Mouse (Mus musculus): ENCODE data around the gene Vmn1r189. TPM values are rescaled to one million over a fixed set of nuclear protein-coding genes. Genes with fewer than 3 reads are reported as not detected.
A peak's percentile ranks its signal among the peaks of the same experiment; 100 is the strongest.
"Not testable (repeated sequence)": the region's sequence is repeated elsewhere in the genome, so short reads cannot be mapped to it uniquely, and the experiment has no call there.

The Vmn1r189 gene
- total RNA-seq (2021): not detected in 2 replicates
- long read RNA-seq: 0 reads

DNA sequence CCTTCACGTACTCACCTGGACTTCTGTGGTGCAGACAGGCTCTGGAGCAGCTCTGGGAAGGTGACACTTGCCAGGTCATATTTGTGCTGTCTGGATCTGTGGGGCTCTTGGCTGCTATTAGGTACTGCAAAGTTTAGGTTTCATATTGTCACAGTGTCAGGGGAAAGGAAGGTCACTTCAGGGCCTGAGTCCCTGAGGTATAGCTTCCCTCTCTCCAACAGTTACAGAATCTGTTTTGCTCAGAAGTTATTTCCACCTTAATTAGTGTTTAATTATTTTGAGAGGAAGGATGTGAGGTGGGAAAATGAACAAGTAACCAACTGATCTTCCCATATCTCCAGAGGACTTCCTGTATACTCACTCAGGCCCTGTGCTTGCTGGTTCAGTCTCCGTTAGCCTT lies at the start of gene Vmn1r189:
Gene Vmn1r189 (minus strand): TSS at position 101 of the 400 bp plus-strand sequence.
- not testable (repeated sequence) for DNase-seq

DNA sequence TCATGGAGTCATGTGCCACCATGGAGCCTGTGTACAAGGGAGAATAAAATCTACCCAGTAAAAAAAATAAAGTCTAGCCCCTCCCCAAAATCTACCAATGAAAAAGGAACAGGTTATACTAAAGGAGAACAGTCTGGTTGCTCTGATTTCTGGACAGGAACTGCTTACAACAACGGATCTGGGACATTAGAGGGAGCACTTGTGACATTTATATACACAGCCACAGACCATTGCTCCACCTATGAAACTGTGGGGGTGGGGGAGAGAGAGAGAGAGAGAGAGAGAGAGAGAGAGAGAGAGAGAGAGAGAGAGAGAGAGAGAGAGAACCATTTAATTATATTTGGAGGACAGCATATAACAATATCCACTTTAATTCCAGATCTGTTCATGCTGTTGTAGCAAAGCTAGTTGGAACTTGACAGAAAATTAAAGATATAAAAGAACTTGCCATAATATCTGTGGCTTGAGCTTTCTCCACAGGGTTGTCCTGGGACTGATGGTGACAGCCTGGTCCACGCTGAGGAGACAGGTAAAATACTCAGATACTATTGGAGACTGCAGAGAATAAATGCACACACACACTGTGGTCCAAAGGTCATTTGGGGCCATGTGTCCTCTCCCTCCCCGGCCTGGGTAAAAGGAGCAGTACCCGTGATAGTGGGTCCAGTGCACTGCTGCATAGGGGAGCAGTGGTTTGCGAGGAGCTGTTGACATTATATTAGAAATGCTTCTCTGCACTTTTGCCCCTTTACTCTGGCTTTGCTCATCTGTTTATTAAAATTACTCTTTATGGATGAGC lies 31.1 kb upstream of the Vmn1r189 start:
- DNase-seq: not testable (repeated sequence)

DNA sequence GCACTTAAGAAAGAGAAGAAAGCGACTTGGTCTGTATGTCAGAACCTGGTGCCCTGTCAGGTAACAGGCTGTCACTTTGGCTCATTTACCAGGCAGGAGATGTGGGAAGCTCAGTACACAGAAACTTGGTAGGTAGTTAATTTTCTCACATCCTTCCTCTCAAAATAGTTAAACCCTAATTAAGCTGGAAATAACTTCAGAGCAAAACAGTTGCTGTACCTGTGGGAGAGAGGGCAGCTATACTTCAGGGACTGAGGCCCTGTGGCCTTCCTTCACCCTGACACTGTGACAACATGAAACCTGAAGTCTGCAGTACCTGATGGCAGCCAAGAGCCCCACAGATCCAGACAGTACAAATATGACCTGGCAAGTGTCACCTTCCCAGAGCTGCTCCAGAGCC lies 21.5 kb downstream of the Vmn1r189 start, which contains the start of gene Vmn1r188:
Gene Vmn1r188 (plus strand): TSS at position 301 of the 400 bp plus-strand sequence.
- DNase-seq: not testable (repeated sequence)

DNA sequence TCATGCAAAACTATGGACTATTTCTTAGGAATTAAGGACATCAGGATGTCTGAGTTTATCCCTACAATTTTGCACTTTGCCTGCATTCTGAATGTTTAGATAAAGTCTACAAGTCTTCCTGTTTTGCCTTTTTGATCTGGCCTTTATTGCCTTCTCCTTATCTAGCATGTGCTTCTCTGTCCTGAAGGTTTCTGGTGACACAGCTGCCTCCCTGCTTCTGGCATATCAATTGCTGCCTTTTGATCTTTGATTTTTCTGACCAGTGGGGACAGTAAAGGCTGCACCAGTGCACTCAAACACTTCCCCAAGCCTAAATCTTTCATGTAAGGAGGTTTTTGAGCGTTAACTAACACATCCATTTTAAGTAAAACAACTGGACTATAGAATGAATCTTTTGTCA lies 42.2 kb downstream of the Vmn1r189 start:
- no peak for DNase-seq

DNA sequence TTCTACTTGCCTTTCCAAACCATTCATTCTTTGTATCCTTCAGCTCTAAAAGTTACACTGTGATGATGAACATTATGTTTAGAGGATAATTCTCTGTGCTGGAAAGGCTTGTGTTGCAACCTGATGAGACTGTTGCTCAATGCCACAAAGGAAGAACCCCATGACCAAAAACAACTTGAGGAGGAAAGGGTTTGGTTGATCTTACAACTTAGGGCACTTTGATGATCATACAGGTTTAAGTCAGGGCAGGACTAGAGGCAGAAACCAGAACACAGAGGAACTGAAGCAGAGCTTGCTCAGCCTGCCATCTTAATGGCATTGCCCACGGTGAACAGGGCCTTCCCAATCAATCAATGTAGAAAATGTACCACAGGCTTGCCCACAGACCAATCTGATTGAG lies 44.2 kb downstream of the Vmn1r189 start:
- no peak for DNase-seq

DNA sequence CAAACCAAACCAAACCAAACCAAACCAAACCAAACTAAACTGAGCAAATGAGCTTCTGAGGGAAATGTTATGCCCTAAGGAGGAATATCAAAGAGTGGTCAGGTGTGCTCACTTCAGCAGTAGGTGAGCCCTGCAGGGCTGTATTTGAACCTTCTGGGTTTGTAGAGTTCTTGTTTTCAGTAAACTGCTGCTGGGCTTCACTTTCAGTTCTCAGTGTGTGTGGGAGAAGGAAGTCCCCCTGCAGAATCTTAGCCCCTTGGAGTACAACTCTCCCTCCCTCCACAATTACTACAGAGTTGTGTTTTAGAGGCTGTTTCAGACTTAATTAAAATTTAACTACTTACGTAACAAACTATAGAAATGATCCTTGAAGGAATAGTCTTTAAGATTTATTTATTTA lies 51.9 kb downstream of the Vmn1r189 start:
- no peak for DNase-seq

DNA sequence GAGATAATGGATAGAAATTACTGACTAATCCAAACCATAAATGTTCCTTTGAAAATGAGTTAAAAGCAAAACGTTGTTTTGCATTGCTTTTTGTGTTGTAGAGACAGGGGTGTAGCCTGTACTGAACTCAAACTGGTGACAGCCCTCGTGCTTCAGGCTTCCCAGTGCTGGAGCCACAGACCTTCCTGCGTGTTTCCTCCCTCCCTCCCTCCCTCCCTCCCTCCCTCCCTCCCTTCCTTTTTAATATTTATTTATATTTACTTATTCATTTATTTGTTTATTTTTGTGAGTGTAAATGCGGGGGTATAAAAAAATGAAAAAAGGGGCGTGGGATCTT lies 54.1 kb downstream of the Vmn1r189 start:
- DNase-seq: no peak

DNA sequence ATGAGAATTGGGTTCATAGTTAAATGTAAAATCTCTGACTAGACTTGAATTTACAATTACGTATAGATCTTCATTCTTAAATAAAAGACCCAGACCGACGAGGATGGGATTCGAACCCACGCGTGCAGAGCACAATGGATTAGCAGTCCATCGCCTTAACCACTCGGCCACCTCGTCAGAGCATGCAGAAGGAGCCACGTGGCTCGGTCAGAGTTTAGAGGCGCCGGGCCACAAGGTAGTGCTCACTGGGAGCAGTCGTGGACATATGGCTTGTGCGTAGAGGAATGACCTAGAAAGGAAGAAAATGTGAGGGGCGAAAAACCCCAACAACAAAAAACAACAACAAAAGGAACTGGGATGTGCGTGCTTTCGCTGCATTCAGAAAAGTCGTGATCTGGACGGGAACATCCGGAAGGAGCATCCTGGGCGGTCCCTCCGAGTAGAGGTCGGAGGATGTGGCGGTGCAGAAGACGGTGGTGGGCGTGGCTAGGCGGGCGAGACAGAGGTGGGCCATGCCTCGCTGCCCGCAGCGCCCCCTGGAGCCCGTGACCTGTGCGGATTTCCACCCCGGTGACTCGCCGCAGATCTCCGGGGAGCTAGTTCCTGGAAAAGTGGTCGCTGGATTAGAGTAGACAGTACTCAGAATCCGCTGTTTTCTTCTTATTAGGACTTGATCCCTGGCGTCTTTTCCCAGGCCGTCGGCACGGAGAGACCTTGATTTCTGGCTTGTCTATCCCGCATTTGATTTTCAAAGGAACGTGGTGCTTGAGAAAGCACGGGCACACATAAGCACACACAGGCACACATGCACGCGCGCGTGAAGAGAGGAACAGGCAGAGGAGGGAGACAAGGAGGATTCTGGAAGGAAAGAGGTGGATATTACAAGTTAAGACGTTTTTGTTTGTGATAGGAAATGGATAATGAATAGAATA lies 54.8 kb downstream of the Vmn1r189 start:
- peak; percentile 93 for DNase-seq

Small RNA genes lying within 50 kb of the gene (microRNA-seq; reads per million reads assigned to microRNA genes)
- gene Gm26300: 0 reads per million in 2 experiments

Other genes with a start within 250 kb of the Vmn1r189 start
- gene Zfp184, start 160.7 kb downstream of the Vmn1r189 start, total RNA-seq (2021): 2.0 and 2.1 TPM in 2 replicates
- not detected in 2 replicates for gene Pom121l2, start 124.6 kb downstream of the Vmn1r189 start, total RNA-seq (2021)
- gene Prss16, start 96.1 kb downstream of the Vmn1r189 start, total RNA-seq (2021): not detected in 2 replicates
- gene Hist1h2ah, start 70.3 kb downstream of the Vmn1r189 start, total RNA-seq (2021): 30.0 and 61.8 TPM in 2 replicates
- gene Hist1h2bk, start 70.0 kb downstream of the Vmn1r189 start, total RNA-seq (2021): 121 and 135 TPM in 2 replicates
- 82.8 and 97.8 TPM in 2 replicates for gene Hist1h4i, start 64.5 kb downstream of the Vmn1r189 start, total RNA-seq (2021)
- gene Hist1h2ag, start 62.9 kb downstream of the Vmn1r189 start, total RNA-seq (2021): 50.6 and 64.7 TPM in 2 replicates
- gene Hist1h2bj, start 62.6 kb downstream of the Vmn1r189 start, total RNA-seq (2021): 57.9 and 61.1 TPM in 2 replicates
- gene Vmn1r188, start 21.4 kb downstream of the Vmn1r189 start, total RNA-seq (2021): not detected in 2 replicates
- not detected in 2 replicates for gene Vmn1r191, start 78.1 kb upstream of the Vmn1r189 start, total RNA-seq (2021)
- not detected in 2 replicates for gene Vmn1r192, start 85.3 kb upstream of the Vmn1r189 start, total RNA-seq (2021)
- not detected in 2 replicates for gene Vmn1r193, start 117.3 kb upstream of the Vmn1r189 start, total RNA-seq (2021)
- gene Vmn1r194, start 138.4 kb upstream of the Vmn1r189 start, total RNA-seq (2021): not detected in 2 replicates
- not detected in 2 replicates for gene Vmn1r195, start 164.7 kb upstream of the Vmn1r189 start, total RNA-seq (2021)
- not detected in 2 replicates for gene Vmn1r196, start 184.1 kb upstream of the Vmn1r189 start, total RNA-seq (2021)
- gene Vmn1r197, start 218.8 kb upstream of the Vmn1r189 start, total RNA-seq (2021): not detected in 2 replicates
- not detected in 2 replicates for gene Vmn1r198, start 244.5 kb upstream of the Vmn1r189 start, total RNA-seq (2021)

All from adrenal gland, postnatal 25 days (tissue).